Mouse (Mus musculus) heart, embryonic 11.5 days (tissue): ENCODE results near the gene Olfr53. TPM values are rescaled to one million over a fixed set of nuclear protein-coding genes. Genes with fewer than 3 reads are reported as not detected.
"Not testable (repeated sequence)": the region's sequence is repeated elsewhere in the genome, so short reads cannot be mapped to it uniquely, and the experiment has no call there.

ENCODE experiments used
- ATAC-seq: fragments of 200-750 bp; cut with Nextera tagmentation; replicated peaks from 2 replicates; pipeline ENCODE4 v1.8.0; 2017; ENCODE audit warnings: moderate library complexity; ENCODE audit not compliant: insufficient number of reproducible peaks, low FRiP score, low TSS enrichment
- H3K27ac ChIP-seq: fragments of 300-500 bp; sonication (generic); 2 replicates; pipeline ENCODE4 v1.5.1; 2014; ENCODE audit warnings: mild to moderate bottlenecking, low read depth, low read length
- H3K27me3 ChIP-seq: fragments of 300-500 bp; sonication (generic); 2 replicates; pipeline ENCODE4 v1.6.1; 2014; ENCODE audit warnings: mild to moderate bottlenecking, low read length, mixed read lengths; ENCODE audit not compliant: control insufficient read depth, insufficient read depth
- H3K36me3 ChIP-seq: fragments of 300-500 bp; sonication (generic); 2 replicates; pipeline ENCODE4 v1.6.1; 2014; ENCODE audit warnings: mild to moderate bottlenecking, low read length, moderate library complexity, mixed read lengths; ENCODE audit not compliant: control insufficient read depth, insufficient read depth
- H3K4me1 ChIP-seq: fragments of 300-500 bp; sonication (generic); 2 replicates; pipeline ENCODE4 v1.6.1; 2014; ENCODE audit warnings: low read length; ENCODE audit not compliant: control insufficient read depth, insufficient read depth
- H3K4me2 ChIP-seq: fragments of 300-500 bp; sonication (generic); 2 replicates; pipeline ENCODE4 v1.6.1; 2014; ENCODE audit warnings: mild to moderate bottlenecking, moderate library complexity
- H3K4me3 ChIP-seq: fragments of 300-500 bp; sonication (generic); 2 replicates; pipeline ENCODE4 v1.5.1; 2014; ENCODE audit warnings: low read depth, low read length
- H3K9ac ChIP-seq: fragments of 300-500 bp; sonication (generic); 2 replicates; pipeline ENCODE4 v1.6.1; 2014; ENCODE audit warnings: mild to moderate bottlenecking, low read depth, low read length, moderate library complexity
- H3K9me3 ChIP-seq: fragments of 300-500 bp; sonication (generic); replicated peaks from 2 replicates; pipeline ENCODE4 v1.6.1; 2016; ENCODE audit warnings: low read length; ENCODE audit not compliant: control insufficient read depth
- WGBS: fragments of 180-500 bp; shearing (Covaris S2); extraction: QIAGEN DNeasy Blood & Tissue Kit; methylation state at CpG from one replicate; pipeline ENCODE4 v1.1.7; 2014; ENCODE audit not compliant: insufficient replicate concordance; 5-methylcytosine and 5-hydroxymethylcytosine counted together
- polyA plus RNA-seq: library from polyadenylated mRNA; unstranded; fragments of >200 nt; fragmentation: Nextera tagmentation; extraction: Ambion mirVana; gene quantifications from 2 replicates; pipeline ENCODE4 v1.2.1, GENCODE M21; 2014

Olfr53 gene
- not detected in 2 replicates for polyA plus RNA-seq

GRCm38 (mm10) chr7:140646152-140646551, at the start of gene Olfr53:
Gene Olfr53 (plus strand): TSS chr7:140646452.
- Histone ChIP-seq H3K27ac (no peak within 1 kb of the TSS), H3K4me1 (no peaks in the 10 kb centered on the region), H3K9ac (no peak within 1 kb of the TSS), H3K36me3 (no peaks in the 10 kb centered on the region), H3K9me3 (no peaks in the 10 kb centered on the region), H3K4me3 (no peak within 1 kb of the TSS), H3K27me3 (no peaks in the 10 kb centered on the region), H3K4me2 (no peak within 1 kb of the TSS)
- ATAC-seq: no peak
- 72% methylated on average over 1 of the region's 1 CpGs for WGBS

DNA sequence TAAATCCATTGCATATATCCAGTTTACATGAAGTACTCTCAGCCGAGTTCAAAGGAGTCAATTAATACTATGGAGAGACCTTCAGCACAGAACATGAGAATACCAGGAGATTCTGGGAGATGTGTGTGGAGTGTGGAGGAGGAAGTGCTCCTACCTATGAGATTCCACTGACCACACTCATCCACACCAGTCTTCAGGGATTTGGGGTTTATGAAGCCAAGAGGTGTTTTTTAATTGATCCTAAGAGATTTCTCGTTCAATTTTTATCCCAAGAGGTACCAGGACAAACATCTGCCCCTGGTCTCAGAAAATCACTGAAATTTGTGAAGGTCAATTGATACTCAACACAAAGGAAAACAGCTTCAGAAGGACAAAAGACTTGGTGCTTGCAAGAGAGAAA, 45.3 kb upstream of the Olfr53 start, which contains the start of gene Olfr46:
TSS of gene Olfr46 (plus strand) at position 301 of the 400 bp plus-strand sequence.
- H3K36me3 ChIP-seq, H3K9me3 ChIP-seq, H3K4me3 ChIP-seq, H3K27me3 ChIP-seq, ATAC-seq, H3K4me2 ChIP-seq, H3K4me1 ChIP-seq, H3K9ac ChIP-seq, H3K27ac ChIP-seq: not testable (repeated sequence)
- 70% methylated on average over 2 of the region's 2 CpGs for WGBS

GRCm38 (mm10) chr7:140628670-140629069, 17.6 kb upstream of the Olfr53 start, which contains the start of gene Olfr61:
Gene Olfr61 (plus strand): TSS chr7:140628970.
- not testable (repeated sequence) for H3K36me3 ChIP-seq, H3K4me1 ChIP-seq, H3K9me3 ChIP-seq, H3K9ac ChIP-seq, ATAC-seq, H3K27me3 ChIP-seq, H3K4me2 ChIP-seq, H3K4me3 ChIP-seq, H3K27ac ChIP-seq
- WGBS: 79% methylated on average over 3 of the region's 3 CpGs

GRCm38 (mm10) chr7:140630559-140630958, 15.7 kb upstream of the Olfr53 start:
- 64% methylated on average over 1 of the region's 1 CpGs for WGBS
- Histone ChIP-seq H3K27me3 (no peaks in the 10 kb centered on the region), H3K27ac (no peak overlapping the region)

DNA sequence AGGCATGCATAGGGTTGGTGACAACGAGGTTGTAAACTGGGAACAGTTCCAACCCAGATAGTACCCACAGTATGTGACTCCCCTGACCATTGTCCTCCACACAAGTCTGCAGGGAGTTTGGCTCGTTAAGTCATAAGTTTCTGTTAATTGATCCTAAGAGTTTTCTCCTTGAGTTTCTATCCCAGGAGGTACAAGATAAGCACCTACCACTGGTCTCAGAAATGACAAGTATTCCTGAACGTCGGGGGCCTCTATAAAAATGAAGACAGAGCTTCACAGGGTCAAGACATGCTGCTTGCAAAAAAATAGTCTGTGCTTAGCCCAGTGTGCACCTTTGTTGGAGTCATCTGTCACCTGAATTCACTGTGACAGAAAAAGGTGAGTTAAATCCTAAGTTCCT, 13.4 kb downstream of the Olfr53 start, which contains the start of gene Olfr539:
TSS of gene Olfr539 (plus strand) at position 301 of the 400 bp plus-strand sequence.
- H3K27ac ChIP-seq: no peak within 1 kb of the TSS
- 69% methylated on average over 4 of the region's 4 CpGs for WGBS
- H3K9me3 ChIP-seq: no peaks in the 10 kb centered on the region

More at GRCm38 (mm10) chr7:140630559-140630958, 15.7 kb upstream of the Olfr53 start:
- Histone ChIP-seq H3K36me3 (no peaks in the 10 kb centered on the region), H3K4me3 (no peak overlapping the region), H3K4me2 (no peak overlapping the region), H3K4me1 (no peaks in the 10 kb centered on the region), H3K9me3 (no peaks in the 10 kb centered on the region), H3K9ac (no peak overlapping the region)
- no peak for ATAC-seq

GRCm38 (mm10) chr7:140670693-140671092, 24.4 kb downstream of the Olfr53 start:
- not testable (repeated sequence) for H3K4me2 ChIP-seq, H3K9me3 ChIP-seq, ATAC-seq, H3K9ac ChIP-seq, H3K36me3 ChIP-seq, H3K4me1 ChIP-seq, H3K4me3 ChIP-seq, H3K27ac ChIP-seq, H3K27me3 ChIP-seq
- WGBS: 77% methylated on average over 3 of the region's 3 CpGs

More for the DNA sequence above, 13.4 kb downstream of the Olfr53 start, which contains the start of gene Olfr539:
- Histone ChIP-seq H3K9ac (no peak within 1 kb of the TSS), H3K4me3 (no peak within 1 kb of the TSS), H3K36me3 (no peaks in the 10 kb centered on the region), H3K4me1 (no peaks in the 10 kb centered on the region), H3K27me3 (no peaks in the 10 kb centered on the region), H3K4me2 (no peak within 1 kb of the TSS)
- ATAC-seq: no peak

GRCm38 (mm10) chr7:140675863-140676262, 29.6 kb downstream of the Olfr53 start:
- Histone ChIP-seq H3K4me1 (no peaks in the 10 kb centered on the region), H3K4me2 (peak overlapping the region; percentile 47), H3K9ac (no peak overlapping the region), H3K9me3 (no peaks in the 10 kb centered on the region), H3K27me3 (no peaks in the 10 kb centered on the region), H3K36me3 (no peaks in the 10 kb centered on the region), H3K4me3 (no peak overlapping the region), H3K27ac (no peak overlapping the region)
- WGBS: 1% methylated on average over 6 of the region's 6 CpGs
- 0 out of 2 replicates have a peak, but pooled peaks have one; percentile 22 for ATAC-seq

DNA sequence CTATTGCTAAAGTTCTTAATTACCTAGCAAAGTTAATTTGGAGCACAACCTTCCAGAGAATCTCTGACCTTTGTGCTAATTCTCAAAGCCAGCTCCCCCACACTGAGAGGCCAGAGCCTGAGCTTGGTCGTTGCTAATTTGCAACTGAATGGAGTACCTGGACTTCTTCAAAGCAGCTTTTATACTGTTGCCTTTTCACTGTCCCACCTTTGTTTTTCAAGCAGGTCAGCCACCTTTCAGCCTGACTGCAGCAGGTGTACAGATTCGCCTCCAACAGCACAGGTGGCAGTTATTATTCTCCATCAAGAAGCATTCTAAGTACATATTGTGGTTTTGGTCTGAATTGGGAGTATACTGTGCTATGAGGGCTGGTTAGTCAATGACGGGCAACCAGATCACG, 33.3 kb downstream of the Olfr53 start:
- not testable (repeated sequence) for H3K27me3 ChIP-seq, H3K36me3 ChIP-seq, H3K27ac ChIP-seq, H3K4me1 ChIP-seq, H3K4me3 ChIP-seq, H3K9ac ChIP-seq, ATAC-seq, H3K9me3 ChIP-seq, H3K4me2 ChIP-seq
- WGBS: 67% methylated on average over 4 of the region's 4 CpGs

- no peak for ATAC-seq
- H3K4me3 ChIP-seq: no peak within 1 kb of the TSS
- no peaks in the 10 kb centered on the region for H3K27me3 ChIP-seq
Observed at GRCm38 (mm10) chr7:140681651-140682050, 35.4 kb downstream of the Olfr53 start, which contains the start of gene Olfr45. Gene Olfr45 (plus strand): TSS chr7:140681951.

More at GRCm38 (mm10) chr7:140681651-140682050, 35.4 kb downstream of the Olfr53 start, which contains the start of gene Olfr45:
- H3K9me3 ChIP-seq: no peaks in the 10 kb centered on the region
- no peaks in the 10 kb centered on the region for H3K36me3 ChIP-seq
- no peak within 1 kb of the TSS for H3K27ac ChIP-seq
- WGBS: 91% methylated on average over 1 of the region's 1 CpGs
- H3K4me2 ChIP-seq: no peak within 1 kb of the TSS
- H3K4me1 ChIP-seq: no peaks in the 10 kb centered on the region
- H3K9ac ChIP-seq: no peak within 1 kb of the TSS
